Mouse (Mus musculus): ENCODE measurements around the gene Tubgcp6.

GRCm38 (mm10) chr15:89106976-89107375 lies 15.9 kb downstream of the Tubgcp6 start:
- TF ChIP-seq CTCF (IDR thresholded peaks at IDR 0.05; ENCODE audit: low read depth) (no peak), EP300 (IDR thresholded peaks at IDR 0.05; ENCODE audit: low read depth) (no peak)

Data from liver, embryonic 14.5 days (tissue).